Mouse (Mus musculus) CH12.LX (cell line): Measurements from ENCODE around the gene Aup1. TPM values are rescaled to one million over a fixed set of nuclear protein-coding genes. Genes with fewer than 3 reads are reported as not detected.

Source experiments
- DNase-seq: peaks from one replicate; pipeline ENCODE4 v3.0.0-alpha.2; 2013; ENCODE audit errors: extremely low read depth
- H3K27ac ChIP-seq: 2 replicates; pipeline ENCODE4 v1.5.1; 2012; ENCODE audit warnings: low read depth, mild to moderate bottlenecking, control low read depth, moderate library complexity; ENCODE audit not compliant: insufficient read depth
- H3K27me3 ChIP-seq: replicated peaks from 2 replicates; pipeline ENCODE3; 2012; ENCODE audit warnings: inconsistent platforms
- H3K36me3 ChIP-seq, 2 experiments: replicated peaks in 1 of 2; 2 replicates each; pipeline versions ENCODE3 to v1.6.1; 2012; ENCODE audit warnings: inconsistent platforms in 1 of 2, low read length in 1 of 2, mild to moderate bottlenecking in 1 of 2, mixed read lengths in 1 of 2, moderate library complexity in 1 of 2; ENCODE audit not compliant: control insufficient read depth in 1 of 2, insufficient read depth in 1 of 2
- H3K4me1 ChIP-seq, 2 experiments: 2 replicates each; pipeline ENCODE4 v1.6.1; 2012; ENCODE audit warnings: inconsistent platforms in 1 of 2, moderate library complexity in 1 of 2; ENCODE audit not compliant: insufficient read depth in 2 of 2, control insufficient read depth in 1 of 2
- H3K4me2 ChIP-seq: 2 replicates; pipeline ENCODE4 v1.6.1; 2012; ENCODE audit warnings: low read depth, mild to moderate bottlenecking, control low read depth; ENCODE audit not compliant: poor library complexity, insufficient read depth, severe bottlenecking
- H3K4me3 ChIP-seq, 3 experiments: fragments of 150-350 bp in 1 of 3; sonication (generic) in 1 of 3; replicated peaks in 1 of 3; 2 replicates each; pipeline versions ENCODE3 to v1.5.1; 2011 to 2012; ENCODE audit warnings: low read depth in 2 of 3, low read length in 2 of 3, mild to moderate bottlenecking in 2 of 3, moderate library complexity in 2 of 3, control low read depth in 1 of 3, improper control_type of control experiment in 1 of 3, inconsistent platforms in 1 of 3, mixed read lengths in 1 of 3; ENCODE audit not compliant: poor library complexity in 1 of 3
- H3K79me2 ChIP-seq: replicated peaks from 2 replicates; pipeline ENCODE4 v1.6.1; 2012; ENCODE audit warnings: mild to moderate bottlenecking, moderate library complexity; ENCODE audit not compliant: control insufficient read depth, poor library complexity, insufficient read depth, severe bottlenecking; ENCODE audit errors: extremely low read depth
- H3K9ac ChIP-seq: 2 replicates; pipeline ENCODE4 v1.6.1; 2012; ENCODE audit warnings: low read depth, mild to moderate bottlenecking, control low read depth, moderate library complexity; ENCODE audit not compliant: insufficient read depth
- H3K9me3 ChIP-seq: replicated peaks from 2 replicates; pipeline ENCODE3; 2012; ENCODE audit warnings: low read length, inconsistent platforms, mixed read lengths
- BHLHE40 ChIP-seq: IDR thresholded peaks from 2 replicates; pipeline ENCODE4 v1.6.1; 2011; ENCODE audit warnings: mild to moderate bottlenecking, low read depth, low read length, improper control_type of control experiment
- CHD2 ChIP-seq: IDR thresholded peaks from 2 replicates; pipeline ENCODE4 v1.6.1; 2011; ENCODE audit warnings: low read length, improper control_type of control experiment
- CTCF ChIP-seq, 2 experiments: IDR thresholded peaks in 1 of 2; conservative IDR thresholded peaks in 1 of 2; 2 replicates each; pipeline ENCODE4 v1.5.1; 2011 to 2012; ENCODE audit warnings: low read depth in 2 of 2, low read length in 2 of 2, improper control_type of control experiment in 1 of 2, inconsistent platforms in 1 of 2, mild to moderate bottlenecking in 1 of 2, moderate library complexity in 1 of 2
- ELF1 ChIP-seq: IDR thresholded peaks from 2 replicates; pipeline ENCODE4 v1.6.1; 2014; ENCODE audit warnings: low read depth, mild to moderate bottlenecking, inconsistent platforms, low read length, improper control_type of control experiment
- EP300 ChIP-seq: IDR thresholded peaks from 2 replicates; pipeline ENCODE4 v1.6.1; 2011; ENCODE audit warnings: low read length, improper control_type of control experiment
- GABPA ChIP-seq: IDR thresholded peaks from 2 replicates; pipeline ENCODE4 v1.6.1; 2012; ENCODE audit warnings: low read depth, low read length, improper control_type of control experiment, inconsistent platforms; ENCODE audit not compliant: insufficient replicate concordance
- HCFC1 ChIP-seq: IDR thresholded peaks from 2 replicates; pipeline ENCODE4 v1.6.1; 2012; ENCODE audit warnings: low read depth, mild to moderate bottlenecking, inconsistent platforms, low read length, improper control_type of control experiment
- IRF4 ChIP-seq: IDR thresholded peaks from 2 replicates; pipeline ENCODE4 v1.6.1; 2014; ENCODE audit warnings: low read depth, mild to moderate bottlenecking, inconsistent platforms, low read length, improper control_type of control experiment
- JUND ChIP-seq: conservative IDR thresholded peaks from 2 replicates; pipeline ENCODE4 v1.6.1; 2011; ENCODE audit warnings: low read depth, low read length, improper control_type of control experiment
- MAX ChIP-seq: IDR thresholded peaks from 2 replicates; pipeline ENCODE4 v1.6.1; 2011; ENCODE audit warnings: low read length, improper control_type of control experiment
- MAZ ChIP-seq: IDR thresholded peaks from 2 replicates; pipeline ENCODE4 v1.6.1; 2012; ENCODE audit warnings: low read depth, mild to moderate bottlenecking, inconsistent platforms, low read length, improper control_type of control experiment, moderate library complexity
- MEF2A ChIP-seq: IDR thresholded peaks from 2 replicates; pipeline ENCODE4 v1.6.1; 2014; ENCODE audit warnings: low read depth, mild to moderate bottlenecking, inconsistent platforms, low read length, improper control_type of control experiment, borderline replicate concordance
- MYC ChIP-seq: IDR thresholded peaks from 2 replicates; pipeline ENCODE4 v1.6.1; 2011; ENCODE audit warnings: low read depth, mild to moderate bottlenecking, improper control_type of control experiment, low read length
- NELFE ChIP-seq: IDR thresholded peaks from 2 replicates; pipeline ENCODE4 v1.6.1; 2011; ENCODE audit warnings: low read depth, low read length, improper control_type of control experiment
- NRF1 ChIP-seq: IDR thresholded peaks from 2 replicates; pipeline ENCODE4 v1.6.1; 2014; ENCODE audit warnings: low read depth, mild to moderate bottlenecking, inconsistent platforms, low read length, improper control_type of control experiment, moderate library complexity
- POLR2AphosphoS2 ChIP-seq: IDR thresholded peaks from 2 replicates; pipeline ENCODE4 v1.6.1; 2011; ENCODE audit warnings: low read depth, low read length, improper control_type of control experiment
- RAD21 ChIP-seq: IDR thresholded peaks from 2 replicates; pipeline ENCODE4 v1.6.1; 2011; ENCODE audit warnings: low read depth, mild to moderate bottlenecking, low read length, improper control_type of control experiment, moderate library complexity
- SIN3A ChIP-seq: IDR thresholded peaks from 2 replicates; pipeline ENCODE4 v1.6.1; 2012; ENCODE audit warnings: low read length, improper control_type of control experiment, inconsistent platforms
- SMC3 ChIP-seq: IDR thresholded peaks from 2 replicates; pipeline ENCODE4 v1.6.1; 2011; ENCODE audit warnings: low read depth, low read length, improper control_type of control experiment
- UBTF ChIP-seq: IDR thresholded peaks from 2 replicates; pipeline ENCODE4 v1.6.1; 2012; ENCODE audit warnings: low read depth, mild to moderate bottlenecking, inconsistent platforms, low read length, improper control_type of control experiment, moderate library complexity
- USF2 ChIP-seq: conservative IDR thresholded peaks from 2 replicates; pipeline ENCODE4 v1.6.1; 2011; ENCODE audit warnings: low read depth, low read length, improper control_type of control experiment
- ZC3H11A ChIP-seq: IDR thresholded peaks from 2 replicates; pipeline ENCODE4 v1.6.1; 2012; ENCODE audit warnings: low read depth, mild to moderate bottlenecking, inconsistent platforms, low read length, improper control_type of control experiment
- ZKSCAN1 ChIP-seq: IDR thresholded peaks from 2 replicates; pipeline ENCODE4 v1.6.1; 2012; ENCODE audit warnings: low read depth, inconsistent platforms, low read length, improper control_type of control experiment, borderline replicate concordance
- ZNF384 ChIP-seq: IDR thresholded peaks from 2 replicates; pipeline ENCODE4 v1.6.1; 2012; ENCODE audit warnings: low read depth, low read length, improper control_type of control experiment, inconsistent platforms
- dilution Hi-C: fragments of 300-500 bp; cut with MboI; formaldehyde crosslinking; loops from 2 replicates; pipeline ENCODE4 v1.14.3; 2020; ENCODE audit warnings: low sequenced_read_pairs; ENCODE audit not compliant: extremely low pct_unique_long_range_greater_than_20kb, extremely low pct_ligation_motif_present
- in situ Hi-C: fragments of 300-500 bp; cut with MboI; formaldehyde crosslinking; loops from 3 replicates; pipeline ENCODE4 v1.14.3; 2019; ENCODE audit warnings: low sequenced_read_pairs, low pct_ligation_motif_present, low pct_unique_long_range_greater_than_20kb, mixed read lengths
- polyA plus RNA-seq: library from polyadenylated mRNA; unstranded; fragments of >175 nt; gene quantifications from 2 replicates; pipeline ENCODE4 v1.2.1, GENCODE M21; 2012; ENCODE audit warnings: low read depth; ENCODE audit not compliant: insufficient read length
- total RNA-seq, 2 experiments: library from RNA; depleted of rRNA; stranded (reverse); fragments of 300-350 nt in 1 of 2; fragments of >200 nt in 1 of 2; gene quantifications; 2 replicates each; pipeline ENCODE4 v1.2.3; 2012 to 2014

The Aup1 gene
- total and polyA plus RNA-seq, 3 experiments: 119 to 324 (median 240) TPM

- in situ Hi-C loops: no loop called here
- Histone ChIP-seq H3K9ac (peak within 1 kb of the TSS; percentile 93), H3K36me3 (peaks cover 36 to 69% of the 10 kb centered on the region in 2 experiments), H3K27me3 (no peaks in the 10 kb centered on the region), H3K4me2 (peak within 1 kb of the TSS; percentile 93), H3K9me3 (no peaks in the 10 kb centered on the region), H3K4me3 (peak within 1 kb of the TSS; percentile 88 to 98 (median 96)), H3K27ac (peak within 1 kb of the TSS; percentile 73)
- TF ChIP-seq MAX (peak; percentile 75), ELF1 (no peak), GABPA (no peak), IRF4 (peak; percentile 35; the same call in 1 of the 2 replicates), CHD2 (no peak), MYC (no peak; the same call in 1 of the 2 replicates), MEF2A (no peak), ZC3H11A (no peak), EP300 (no peak), SMC3 (peak; percentile 72), BHLHE40 (0 out of 2 replicates have a peak, but pooled peaks have one; percentile 12), MAZ (no peak), ZKSCAN1 (no peak), RAD21 (peak; percentile 41), NELFE (no peak), ZNF384 (no peak), USF2 (no peak), NRF1 (no peak), CTCF (conservative IDR thresholded peaks at IDR 0.05 in 1 of 2, IDR thresholded peaks at IDR 0.05 in 1 of 2; ENCODE audit: low read depth in 2 of 2, low read length in 2 of 2) (peak in 1 of 2 experiments; percentile 63; a peak in 2 of 4 replicates), POLR2AphosphoS2 (no peak), UBTF (0 out of 2 replicates have a peak, but pooled peaks have one; percentile 13), SIN3A (peak; percentile 2; the same call in 1 of the 2 replicates), JUND (no peak), HCFC1 (no peak)
- TF ChIP-seq, all 38 proteins: peak for 8
- dilution Hi-C loops: no loop called here
- peaks cover 8 to 43% of the 10 kb centered on the region in 2 experiments for H3K4me1 ChIP-seq
- no peak for DNase-seq
- H3K79me2 ChIP-seq: peaks cover 38% of the 10 kb centered on the region
Measured at GRCm38 (mm10) chr6:83054871-83055431, 630 bp downstream of the Aup1 start, which contains the start of gene Htra2. Gene Htra2 (minus strand): TSS chr6:83055273.
